Mouse (Mus musculus) stomach, embryonic 16.5 days (tissue): Measurements from ENCODE around the gene Rin2. TPM values are rescaled to one million over a fixed set of nuclear protein-coding genes. Genes with fewer than 3 reads are reported as not detected.

ENCODE experiments used
- ATAC-seq: fragments of 200-750 bp; cut with Nextera tagmentation; 2 replicates; pipeline ENCODE4 v1.8.0; 2017; ENCODE audit warnings: moderate number of reproducible peaks, moderate TSS enrichment; ENCODE audit not compliant: insufficient read depth, low FRiP score
- H3K27ac ChIP-seq: fragments of 300-500 bp; sonication (generic); 2 replicates; pipeline ENCODE4 v1.5.1; 2014; ENCODE audit warnings: low read length
- H3K27me3 ChIP-seq: fragments of 300-500 bp; sonication (generic); 2 replicates; pipeline ENCODE4 v1.6.1; 2014; ENCODE audit warnings: low read length, control low read depth, mixed read lengths; ENCODE audit not compliant: control insufficient read depth, insufficient read depth
- H3K36me3 ChIP-seq: fragments of 300-500 bp; sonication (generic); 2 replicates; pipeline ENCODE4 v1.6.1; 2014; ENCODE audit warnings: low read length; ENCODE audit not compliant: control insufficient read depth, insufficient read depth
- H3K4me1 ChIP-seq: fragments of 300-500 bp; sonication (generic); 2 replicates; pipeline ENCODE4 v1.6.1; 2014; ENCODE audit warnings: low read length, control low read depth, mixed read lengths; ENCODE audit not compliant: control insufficient read depth, insufficient read depth
- H3K4me2 ChIP-seq: fragments of 300-500 bp; sonication (generic); 2 replicates; pipeline ENCODE4 v1.6.1; 2014; ENCODE audit warnings: low read depth, low read length, mixed read lengths
- H3K4me3 ChIP-seq: fragments of 300-500 bp; sonication (generic); replicated peaks from 2 replicates; pipeline ENCODE4 v1.5.1; 2014; ENCODE audit warnings: mild to moderate bottlenecking, low read length
- H3K9ac ChIP-seq: fragments of 300-500 bp; sonication (generic); 2 replicates; pipeline ENCODE4 v1.6.1; 2014; ENCODE audit warnings: low read length
- H3K9me3 ChIP-seq: fragments of 300-500 bp; sonication (generic); replicated peaks from 2 replicates; pipeline ENCODE4 v1.6.1; 2016; ENCODE audit warnings: low read length, control low read depth; ENCODE audit not compliant: control insufficient read depth
- WGBS: fragments of 180-500 bp; shearing (Covaris S2); extraction: QIAGEN DNeasy Blood & Tissue Kit; methylation state at CpG from one replicate; pipeline ENCODE4 v1.1.7; 2014; 5-methylcytosine and 5-hydroxymethylcytosine counted together
- polyA plus RNA-seq: library from polyadenylated mRNA; unstranded; fragments of >200 nt; fragmentation: Nextera tagmentation; extraction: Ambion mirVana; gene quantifications from 2 replicates; pipeline ENCODE4 v1.2.1, GENCODE M21; 2015

Rin2 gene
- polyA plus RNA-seq, 1 experiment from 2014 or later = 37.3 TPM

GRCm38 (mm10) chr2:145831949-145832835 is 157.2 kb downstream of the Rin2 start:
- no peaks in the 10 kb centered on the region for H3K36me3 ChIP-seq
- no peak overlapping the region for H3K9ac ChIP-seq
- H3K4me2 ChIP-seq = peak overlapping the region; percentile 10
- H3K9me3 ChIP-seq = no peaks in the 10 kb centered on the region
- WGBS = 46% methylated on average over 17 of the region's 17 CpGs
- peak; percentile 89 for ATAC-seq
- no peak overlapping the region for H3K4me3 ChIP-seq
- H3K4me1 ChIP-seq = peaks cover 12% of the 10 kb centered on the region
- peak overlapping the region; percentile 65 for H3K27ac ChIP-seq
- no peaks in the 10 kb centered on the region for H3K27me3 ChIP-seq

- Histone ChIP-seq H3K27ac (peak overlapping the region; percentile 65), H3K36me3 (no peaks in the 10 kb centered on the region), H3K27me3 (no peaks in the 10 kb centered on the region), H3K4me1 (peaks cover 12% of the 10 kb centered on the region), H3K9me3 (no peaks in the 10 kb centered on the region), H3K4me3 (no peak overlapping the region), H3K4me2 (peak overlapping the region; percentile 10), H3K9ac (no peak overlapping the region)
- no peak for ATAC-seq
- 62% methylated on average over 5 of the region's 5 CpGs for WGBS
These were observed 157.8 kb downstream of the Rin2 start for GRCm38 (mm10) chr2:145832836-145833221.

- Histone ChIP-seq H3K36me3 (no peaks in the 10 kb centered on the region), H3K4me2 (no peak overlapping the region), H3K27me3 (no peaks in the 10 kb centered on the region), H3K9me3 (no peaks in the 10 kb centered on the region), H3K27ac (peak overlapping the region; percentile 16), H3K4me1 (peaks cover 12% of the 10 kb centered on the region), H3K4me3 (no peak overlapping the region), H3K9ac (no peak overlapping the region)
- no peak for ATAC-seq
- 79% methylated on average over 3 of the region's 3 CpGs for WGBS
These were observed 158.3 kb downstream of the Rin2 start for GRCm38 (mm10) chr2:145833341-145833740.

GRCm38 (mm10) chr2:145835920-145836319 is 160.9 kb downstream of the Rin2 start:
- Histone ChIP-seq H3K9ac (no peak overlapping the region), H3K36me3 (no peaks in the 10 kb centered on the region), H3K27ac (no peak overlapping the region), H3K4me3 (no peak overlapping the region), H3K27me3 (no peaks in the 10 kb centered on the region), H3K4me1 (peaks cover 12% of the 10 kb centered on the region), H3K4me2 (no peak overlapping the region), H3K9me3 (no peaks in the 10 kb centered on the region)
- WGBS = 57% methylated on average over 1 of the region's 1 CpGs
- no peak for ATAC-seq

GRCm38 (mm10) chr2:145838675-145839074 is 163.7 kb downstream of the Rin2 start:
- H3K4me2 ChIP-seq = no peak overlapping the region
- no peaks in the 10 kb centered on the region for H3K4me1 ChIP-seq
- 65% methylated on average over 3 of the region's 3 CpGs for WGBS
- H3K27ac ChIP-seq = no peak overlapping the region
- H3K9me3 ChIP-seq = no peaks in the 10 kb centered on the region
- H3K27me3 ChIP-seq = no peaks in the 10 kb centered on the region
- no peak overlapping the region for H3K9ac ChIP-seq
- no peaks in the 10 kb centered on the region for H3K36me3 ChIP-seq
- ATAC-seq = no peak
- H3K4me3 ChIP-seq = no peak overlapping the region

- WGBS = 84% methylated on average over 9 of the region's 9 CpGs
- H3K9me3 ChIP-seq = no peaks in the 10 kb centered on the region
- no peak overlapping the region for H3K27ac ChIP-seq
- H3K4me1 ChIP-seq = no peaks in the 10 kb centered on the region
- H3K4me3 ChIP-seq = no peak overlapping the region
- no peaks in the 10 kb centered on the region for H3K27me3 ChIP-seq
- ATAC-seq = no peak
- no peaks in the 10 kb centered on the region for H3K36me3 ChIP-seq
- no peak overlapping the region for H3K9ac ChIP-seq
- no peak overlapping the region for H3K4me2 ChIP-seq
These were observed 164.7 kb downstream of the Rin2 start for GRCm38 (mm10) chr2:145839565-145840315.

- 73% methylated on average over 3 of the region's 3 CpGs for WGBS
- Histone ChIP-seq H3K9me3 (no peaks in the 10 kb centered on the region), H3K4me1 (no peaks in the 10 kb centered on the region), H3K27ac (no peak overlapping the region), H3K4me3 (no peak overlapping the region), H3K36me3 (no peaks in the 10 kb centered on the region), H3K27me3 (no peaks in the 10 kb centered on the region), H3K4me2 (no peak overlapping the region), H3K9ac (no peak overlapping the region)
- no peak for ATAC-seq
These were observed 165.3 kb downstream of the Rin2 start for GRCm38 (mm10) chr2:145840320-145840719.

- Histone ChIP-seq H3K9me3 (no peaks in the 10 kb centered on the region), H3K9ac (no peak overlapping the region), H3K27me3 (no peaks in the 10 kb centered on the region), H3K27ac (no peak overlapping the region), H3K4me2 (no peak overlapping the region), H3K4me3 (no peak overlapping the region), H3K4me1 (no peaks in the 10 kb centered on the region), H3K36me3 (no peaks in the 10 kb centered on the region)
- ATAC-seq = no peak
- 76% methylated on average over 12 of the region's 12 CpGs for WGBS
These were observed 166.2 kb downstream of the Rin2 start for GRCm38 (mm10) chr2:145840910-145841870.
